In genomic region chr6:27318575-27318974, GRCm38 (mm10) we compare ENCODE assay signal across 29 mouse cellular contexts.
"Had no signal": no experiment of that assay in that cellular context is flagged by ENCODE, and none has a peak within 500 bp of the region (broad histone marks: within the 10 kb centered on the region; RNA-seq: fewer than 3 reads in every experiment).

No protein-coding gene starts in this region.

- ATAC-seq: liver, embryonic 12.5 days; liver, postnatal 0 days; lung, postnatal 0 days; midbrain, embryonic 13.5 days; midbrain, embryonic 15.5 days; midbrain, embryonic 16.5 days had no signal

- H3K27ac ChIP-seq: limb, embryonic 10.5 days; limb, embryonic 12.5 days; limb, embryonic 13.5 days; limb, embryonic 15.5 days; liver, embryonic 12.5 days; liver, embryonic 13.5 days; liver, embryonic 14.5 days; liver, embryonic 15.5 days; lung, embryonic 15.5 days; macrophage; midbrain, embryonic 10.5 days; midbrain, embryonic 12.5 days; midbrain, embryonic 13.5 days; midbrain, embryonic 15.5 days; neural tube, embryonic 12.5 days had no signal

- H3K9ac ChIP-seq: limb, embryonic 12.5 days; limb, embryonic 13.5 days; limb, embryonic 15.5 days; liver, embryonic 12.5 days; liver, embryonic 13.5 days; liver, embryonic 14.5 days; liver, embryonic 15.5 days; liver, postnatal 0 days; lung, embryonic 14.5 days; lung, embryonic 15.5 days; midbrain, embryonic 12.5 days; midbrain, embryonic 13.5 days; midbrain, embryonic 15.5 days; neural tube, embryonic 12.5 days had no signal

- H3K4me3 ChIP-seq: limb, embryonic 10.5 days; limb, embryonic 12.5 days; limb, embryonic 13.5 days; limb, embryonic 15.5 days; liver, embryonic 12.5 days; liver, embryonic 13.5 days; liver, embryonic 15.5 days; lung, embryonic 15.5 days; megakaryocyte, embryonic 14.5 days; midbrain, embryonic 10.5 days; midbrain, embryonic 12.5 days; midbrain, embryonic 13.5 days; midbrain, embryonic 15.5 days; myocyte; neural tube, embryonic 12.5 days had no signal

- H3K4me1 ChIP-seq: liver, embryonic 12.5 days; liver, embryonic 13.5 days; liver, embryonic 15.5 days; lung, embryonic 15.5 days; megakaryocyte, embryonic 14.5 days; midbrain, embryonic 10.5 days; midbrain, embryonic 12.5 days; neural tube, embryonic 12.5 days had no signal

- H3K36me3 ChIP-seq: limb, embryonic 10.5 days; limb, embryonic 12.5 days; limb, embryonic 13.5 days; limb, embryonic 15.5 days; liver, embryonic 12.5 days; liver, embryonic 13.5 days; liver, embryonic 15.5 days; lung, embryonic 15.5 days; midbrain, embryonic 10.5 days; midbrain, embryonic 12.5 days; midbrain, embryonic 13.5 days; midbrain, embryonic 15.5 days; neural tube, embryonic 12.5 days had no signal

- H3K9me3 ChIP-seq: limb, embryonic 10.5 days; limb, embryonic 12.5 days; limb, embryonic 13.5 days; limb, embryonic 15.5 days; liver, embryonic 12.5 days; liver, embryonic 13.5 days; liver, embryonic 15.5 days; lung, embryonic 15.5 days; megakaryocyte, embryonic 14.5 days; midbrain, embryonic 10.5 days; midbrain, embryonic 12.5 days; midbrain, embryonic 13.5 days; midbrain, embryonic 15.5 days; neural tube, embryonic 12.5 days had no signal

- H3K27me3 ChIP-seq: limb, embryonic 12.5 days; limb, embryonic 13.5 days; limb, embryonic 15.5 days; liver, embryonic 12.5 days; liver, embryonic 13.5 days; liver, embryonic 15.5 days; lung, embryonic 15.5 days; megakaryocyte, embryonic 14.5 days; midbrain, embryonic 12.5 days; midbrain, embryonic 13.5 days; midbrain, embryonic 15.5 days; neural tube, embryonic 12.5 days had no signal

- DNase-seq: left cerebral cortex, postnatal 4 days; liver; liver, embryonic 13.5 days; liver, postnatal 0 days; lung, adult 2 months; lung, embryonic 14.5 days; lung, postnatal 10 days; lung, postnatal 14 days; lung, postnatal 36 days; lung, postnatal 4 days; midbrain, embryonic 14.5 days had no signal
